Mouse (Mus musculus): Measurements from ENCODE around the gene Ubr2. TPM values are rescaled to one million over a fixed set of nuclear protein-coding genes. Genes with fewer than 3 reads are reported as not detected.

Ubr2 gene
- polyA plus RNA-seq, 1 experiment from 2014 or later = 19.0 TPM

Other genes starting within 250 kb of the Ubr2 start
- 0.53 TPM in 1 of 2 replicates, not detected in the other for gene Ptcra, start 246.8 kb downstream of the Ubr2 start, polyA plus RNA-seq (2015; fragmentation: Nextera tagmentation; extraction: Ambion mirVana)
- 69.8 and 78.6 TPM in 2 replicates for gene 2310039H08Rik, start 237.9 kb downstream of the Ubr2 start, polyA plus RNA-seq (2015; fragmentation: Nextera tagmentation; extraction: Ambion mirVana)
- gene Rpl7l1, start 227.9 kb downstream of the Ubr2 start, polyA plus RNA-seq (2015; fragmentation: Nextera tagmentation; extraction: Ambion mirVana) = 172 and 178 TPM in 2 replicates
- gene Bicral, start 152.1 kb downstream of the Ubr2 start, polyA plus RNA-seq (2015; fragmentation: Nextera tagmentation; extraction: Ambion mirVana) = 4.4 and 5.0 TPM in 2 replicates
- 58.5 and 63.3 TPM in 2 replicates for gene Tbcc, start 119.9 kb downstream of the Ubr2 start, polyA plus RNA-seq (2015; fragmentation: Nextera tagmentation; extraction: Ambion mirVana)
- gene Prph2, start 100.1 kb downstream of the Ubr2 start, polyA plus RNA-seq (2015; fragmentation: Nextera tagmentation; extraction: Ambion mirVana) = not detected in 2 replicates